Comparison of ENCODE assay signal across 8 mouse cellular contexts in the genomic region with DNA sequence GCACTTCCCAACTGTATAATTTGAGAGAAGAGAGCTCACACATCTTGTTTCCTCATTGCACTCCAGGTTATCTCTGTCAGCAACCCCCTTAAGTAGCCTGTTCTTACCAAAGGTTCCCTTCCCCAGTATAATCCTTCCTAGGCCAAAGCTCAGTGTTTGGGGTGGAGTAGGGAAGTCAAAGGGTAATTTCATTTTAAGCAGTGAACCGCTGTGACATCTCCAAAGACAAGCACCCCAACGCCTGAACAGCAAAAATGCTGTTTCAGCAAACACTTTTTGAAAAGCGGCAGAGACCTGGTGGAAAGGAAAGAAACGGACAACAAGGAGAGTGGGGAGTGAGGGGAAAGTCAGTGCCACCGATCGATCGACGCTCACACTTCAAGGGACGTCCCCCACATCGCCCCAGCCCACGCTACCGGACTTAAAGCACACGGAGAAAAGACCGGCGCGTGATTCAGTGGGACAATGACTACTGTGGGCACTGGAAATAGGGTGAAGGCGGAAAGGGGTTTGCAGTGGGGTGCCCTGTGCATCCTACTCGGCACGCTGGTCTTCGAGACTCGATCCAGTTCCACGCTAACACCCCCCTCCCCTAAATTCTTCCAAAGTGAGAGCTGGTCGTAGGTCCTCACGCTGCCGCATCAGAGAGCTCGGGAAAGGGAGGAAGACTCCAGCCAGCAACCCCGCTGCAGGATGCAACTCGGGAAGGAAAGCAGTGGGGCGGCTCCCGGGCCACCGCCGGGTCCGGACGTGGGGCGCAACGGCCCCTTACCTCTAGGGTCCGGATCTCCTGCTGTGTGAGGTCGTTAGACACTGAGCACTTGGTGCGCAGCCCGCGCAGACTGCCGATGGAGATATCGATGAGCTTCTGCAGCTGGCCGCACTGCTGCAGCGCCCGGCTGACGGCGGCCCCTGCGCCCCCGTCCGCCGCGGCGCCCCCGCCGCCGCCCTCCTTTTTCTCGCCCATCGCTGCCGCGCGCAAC. TPM values are rescaled to one million over a fixed set of nuclear protein-coding genes. Genes with fewer than 3 reads are reported as not detected.
DNase-seq lines count a peak whose midpoint lies in the region; ATAC-seq and TF ChIP-seq lines count a peak whose summit lies in the region.

No protein-coding gene starts in this region.

- DNase-seq in ovary, postnatal 10 days (ENCODE audit: low spot score) = peak; percentile 21
- no peak for DNase-seq in ovary, postnatal 14 days (ENCODE audit: low spot score)
- peak; percentile 49 for DNase-seq in ZHBTc4 (ENCODE audit: low read depth, low spot score)

- peak; percentile 49; the same call in 1 of the 2 replicates for ATAC-seq in hindbrain, embryonic 13.5 days (ENCODE audit: low FRiP score)
- ATAC-seq in liver, embryonic 15.5 days (ENCODE audit: insufficient read depth) = peak; percentile 44
- peak; percentile 48 for ATAC-seq in neural tube, embryonic 14.5 days (ENCODE audit: low read depth)
- no peak for ATAC-seq in monocyte, adult 5-6 weeks (replicated peaks; ENCODE audit: insufficient number of reproducible peaks, low FRiP score, low TSS enrichment, poor library complexity, severe bottlenecking)

- H3K4me1 ChIP-seq in embryonic fibroblast, embryonic 13.5 days (ENCODE audit: control insufficient read depth, insufficient read depth, low read length) = 0 out of 2 replicates have a peak, but pooled peaks cover 6% of the 10 kb centered on the region
- peaks cover 39% of the 10 kb centered on the region for H3K4me1 ChIP-seq in hindbrain, embryonic 13.5 days (replicated peaks)
- H3K4me1 ChIP-seq in liver, embryonic 15.5 days (replicated peaks) = peaks cover 43% of the 10 kb centered on the region
- H3K4me1 ChIP-seq in neural tube, embryonic 14.5 days (ENCODE audit: control insufficient read depth, insufficient read depth, low read length) = peaks cover 8% of the 10 kb centered on the region; the same call in 1 of the 2 replicates

- H3K27ac ChIP-seq in embryonic fibroblast, embryonic 13.5 days (ENCODE audit: insufficient read depth, low read length) = no peak overlapping the region
- peak overlapping the region; percentile 95 for H3K27ac ChIP-seq in hindbrain, embryonic 13.5 days
- H3K27ac ChIP-seq in liver, embryonic 15.5 days (replicated peaks) = peak overlapping the region; percentile 75
- peak overlapping the region; percentile 88 for H3K27ac ChIP-seq in neural tube, embryonic 14.5 days (ENCODE audit: low read depth, low read length)

- peak overlapping the region; percentile 92 for H3K4me3 ChIP-seq in embryonic fibroblast, embryonic 13.5 days (ENCODE audit: insufficient read depth, low read length)
- H3K4me3 ChIP-seq in hindbrain, embryonic 13.5 days = peak overlapping the region; percentile 68
- H3K4me3 ChIP-seq in liver, embryonic 15.5 days (replicated peaks) = peak overlapping the region; percentile 89
- H3K4me3 ChIP-seq in neural tube, embryonic 14.5 days (ENCODE audit: low read depth, low read length) = peak overlapping the region; percentile 70

- H3K27me3 ChIP-seq in hindbrain, embryonic 13.5 days = no peaks in the 10 kb centered on the region
- H3K27me3 ChIP-seq in liver, embryonic 15.5 days = 0 out of 2 replicates have a peak, but pooled peaks cover 3% of the 10 kb centered on the region
- no peaks in the 10 kb centered on the region for H3K27me3 ChIP-seq in neural tube, embryonic 14.5 days (ENCODE audit: control insufficient read depth, insufficient read depth, low read length)

- TF ChIP-seq CTCF in embryonic fibroblast, embryonic 13.5 days (IDR thresholded peaks at IDR 0.05; ENCODE audit: borderline replicate concordance, insufficient read depth, low read length) = no peak

- H3K9ac ChIP-seq in hindbrain, embryonic 13.5 days = peak overlapping the region; percentile 94
- H3K9ac ChIP-seq in liver, embryonic 15.5 days = peak overlapping the region; percentile 83
- peak overlapping the region; percentile 89 for H3K9ac ChIP-seq in neural tube, embryonic 14.5 days (replicated peaks; ENCODE audit: low read depth, low read length)

- TF ChIP-seq POLR2A in embryonic fibroblast, embryonic 13.5 days (IDR thresholded peaks at IDR 0.05; ENCODE audit: low read depth, low read length) = no peak

- no peaks in the 10 kb centered on the region for H3K9me3 ChIP-seq in hindbrain, embryonic 13.5 days
- no peaks in the 10 kb centered on the region for H3K9me3 ChIP-seq in liver, embryonic 15.5 days (replicated peaks)
- H3K9me3 ChIP-seq in neural tube, embryonic 14.5 days (ENCODE audit: control insufficient read depth, low read length) = no peaks in the 10 kb centered on the region

- H3K36me3 ChIP-seq in hindbrain, embryonic 13.5 days = no peaks in the 10 kb centered on the region
- no peaks in the 10 kb centered on the region for H3K36me3 ChIP-seq in liver, embryonic 15.5 days (replicated peaks)
- H3K36me3 ChIP-seq in neural tube, embryonic 14.5 days (ENCODE audit: control insufficient read depth, insufficient read depth, low read length) = no peaks in the 10 kb centered on the region

- H3K4me2 ChIP-seq in hindbrain, embryonic 13.5 days = peak overlapping the region; percentile 72
- peak overlapping the region; percentile 98 for H3K4me2 ChIP-seq in liver, embryonic 15.5 days
- peak overlapping the region; percentile 66 for H3K4me2 ChIP-seq in neural tube, embryonic 14.5 days (ENCODE audit: low read depth, low read length)

- WGBS in hindbrain, embryonic 13.5 days = under 1% methylated on average over 60 of the region's 62 CpGs
- WGBS in liver, embryonic 15.5 days (ENCODE audit: insufficient replicate concordance) = 1% methylated on average over 62 of the region's 62 CpGs
- under 1% methylated on average over 57 of the region's 62 CpGs for WGBS in neural tube, embryonic 14.5 days

RNA-seq across cellular contexts. Expression of a gene that starts 0.6 kb away (rescaled TPM):
- polyA plus RNA-seq in embryonic fibroblast, embryonic 13.5 days (2011; ENCODE audit: insufficient read length, low read depth, missing spikeins) = 3.4 and 3.9 TPM in 2 replicates
- polyA plus RNA-seq in hindbrain, embryonic 13.5 days (2015; fragmentation: Nextera tagmentation; extraction: Ambion mirVana) = 3.1 and 3.5 TPM in 2 replicates
- polyA plus RNA-seq in liver, embryonic 15.5 days (2015; fragmentation: Nextera tagmentation; extraction: Ambion mirVana) = 2.1 and 3.0 TPM in 2 replicates
- 8.6 and 8.9 TPM in 2 replicates for polyA plus RNA-seq in neural tube, embryonic 14.5 days (2014; fragmentation: Nextera tagmentation; extraction: Ambion mirVana)
- 5.3 to 11.9 TPM (median 6.9 TPM) in 3 replicates for total RNA-seq in monocyte, adult 5-6 weeks (2017)
